Mouse (Mus musculus): ENCODE data around the gene Speer4a. TPM values are rescaled to one million over a fixed set of nuclear protein-coding genes. Genes with fewer than 3 reads are reported as not detected.

Gene Speer4a
- polyA plus RNA-seq, 1 experiment from 2014 or later: not detected

Other genes with a start within 250 kb of the Speer4a start
- not detected in 2 replicates for gene Gm21663, start 97.2 kb downstream of the Speer4a start, polyA plus RNA-seq (2015; fragmentation: Nextera tagmentation; extraction: Ambion mirVana)
- gene Gm21671, start 85.1 kb downstream of the Speer4a start, polyA plus RNA-seq (2015; fragmentation: Nextera tagmentation; extraction: Ambion mirVana): not detected in 2 replicates
- not detected in 2 replicates for gene Gm21680, start 66.9 kb downstream of the Speer4a start, polyA plus RNA-seq (2015; fragmentation: Nextera tagmentation; extraction: Ambion mirVana)
- gene Gm21698, start 50.9 kb downstream of the Speer4a start, polyA plus RNA-seq (2015; fragmentation: Nextera tagmentation; extraction: Ambion mirVana): not detected in 2 replicates
- gene Gm1979, start 34.8 kb downstream of the Speer4a start, polyA plus RNA-seq (2015; fragmentation: Nextera tagmentation; extraction: Ambion mirVana): not detected in 2 replicates
- gene Gm5862, start 16.6 kb downstream of the Speer4a start, polyA plus RNA-seq (2015; fragmentation: Nextera tagmentation; extraction: Ambion mirVana): not detected in 2 replicates
- not detected in 2 replicates for gene Gm7347, start 19.0 kb upstream of the Speer4a start, polyA plus RNA-seq (2015; fragmentation: Nextera tagmentation; extraction: Ambion mirVana)
- gene Gm10471, start 49.7 kb upstream of the Speer4a start, polyA plus RNA-seq (2015; fragmentation: Nextera tagmentation; extraction: Ambion mirVana): not detected in 2 replicates
- gene 5031410I06Rik, start 65.8 kb upstream of the Speer4a start, polyA plus RNA-seq (2015; fragmentation: Nextera tagmentation; extraction: Ambion mirVana): 0.20 TPM in 1 of 2 replicates, not detected in the other
- gene Gm10220, start 81.9 kb upstream of the Speer4a start, polyA plus RNA-seq (2015; fragmentation: Nextera tagmentation; extraction: Ambion mirVana): 0.08 TPM in 1 of 2 replicates, not detected in the other
- gene Gm7361, start 218.1 kb upstream of the Speer4a start, polyA plus RNA-seq (2015; fragmentation: Nextera tagmentation; extraction: Ambion mirVana): not detected in 2 replicates